Mouse (Mus musculus): Measurements from ENCODE around the gene Gm10518. TPM values are rescaled to one million over a fixed set of nuclear protein-coding genes. Genes with fewer than 3 reads are reported as not detected.

Gene Gm10518
- not detected for total RNA-seq (2021)
- long read RNA-seq, experiment 1 = 0 reads
- long read RNA-seq, experiment 2 = 0 reads

DNA sequence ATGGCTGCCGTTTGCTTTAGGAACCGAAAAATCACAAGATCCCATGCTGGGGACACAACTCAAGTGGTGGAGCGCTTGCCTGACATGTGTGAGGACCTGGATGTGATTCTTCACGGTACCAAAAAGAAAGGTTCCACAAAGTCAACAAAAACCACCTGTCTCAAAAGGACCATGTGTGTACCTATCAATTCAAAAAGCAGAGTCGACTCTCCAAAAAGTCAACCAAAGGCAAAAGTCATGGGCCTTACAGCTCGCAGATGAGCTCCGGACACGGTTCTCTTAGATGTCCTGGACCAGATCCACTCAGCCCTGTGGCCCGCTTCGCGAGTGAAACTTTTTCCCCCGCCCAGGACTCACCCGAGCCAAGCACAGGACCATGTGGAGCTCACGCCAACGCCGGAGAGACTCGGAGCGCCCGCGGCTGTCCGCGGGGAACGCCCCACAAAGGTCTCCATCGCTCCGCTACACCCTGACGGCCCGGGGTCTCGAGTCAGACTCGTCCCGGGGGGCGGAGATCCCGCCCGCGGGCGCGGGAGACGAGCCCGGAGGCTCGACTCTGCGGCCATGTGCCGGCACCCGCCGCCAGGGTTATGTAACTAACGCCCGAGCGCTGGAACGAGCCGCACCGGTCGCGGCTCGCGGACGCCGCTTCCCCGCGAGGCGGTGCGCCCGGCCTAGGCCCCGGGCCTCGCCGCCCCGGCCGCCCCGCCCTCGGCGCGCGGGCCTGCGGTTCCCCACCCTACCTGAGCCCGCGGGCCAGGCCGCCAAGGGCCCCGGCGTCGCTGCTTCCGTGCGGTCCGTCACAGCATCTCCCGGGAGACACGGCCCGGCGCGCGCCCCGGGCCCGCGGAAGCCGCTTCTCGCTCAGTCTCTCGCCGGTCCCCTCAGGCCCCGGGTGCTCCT lies at the start of gene Gm10518:
Gene Gm10518 (plus strand): TSS at position 767 of the 903 bp plus-strand sequence.
- 0 out of 2 replicates have a peak, but pooled peaks have one; percentile 6 for TF ChIP-seq CTCF (IDR thresholded peaks at IDR 0.05)
- peak within 1 kb of the TSS; percentile 99 for H3K27ac ChIP-seq
- peak within 1 kb of the TSS; percentile 89 for H3K4me3 ChIP-seq
- intact Hi-C loops (cut with DNase I) = loop anchor here (2.0 kb wide), 1 partner anchor 42 kb away; no protein-coding TSS in a partner anchor
- DNase-seq = peak; percentile 88

DNA sequence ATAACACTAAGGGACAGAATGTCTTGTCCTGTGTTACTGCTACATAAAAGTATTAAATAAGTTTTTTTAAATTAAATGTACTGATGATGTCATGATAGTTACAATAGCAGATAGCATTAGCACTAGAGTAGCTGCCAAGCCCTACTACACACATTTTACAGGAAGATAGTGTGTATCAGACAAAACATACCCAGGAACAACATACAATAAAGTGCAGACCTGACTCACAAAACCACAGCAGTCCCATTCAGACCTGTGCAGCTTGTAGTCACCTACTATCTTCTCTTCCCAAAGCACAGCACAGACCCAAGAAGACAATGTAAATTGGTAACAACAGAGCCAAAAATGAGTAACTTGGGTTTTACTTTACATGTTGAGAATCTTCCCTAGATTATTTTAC lies 46.7 kb upstream of the Gm10518 start:
- H3K4me3 ChIP-seq = no peak overlapping the region
- TF ChIP-seq CTCF (IDR thresholded peaks at IDR 0.05) = no peak
- no peak for DNase-seq
- no peak overlapping the region for H3K27ac ChIP-seq
- intact Hi-C loops (cut with DNase I) = loop anchor here (5.0 kb wide), 1 partner anchor 36 kb away; no protein-coding TSS in a partner anchor

DNA sequence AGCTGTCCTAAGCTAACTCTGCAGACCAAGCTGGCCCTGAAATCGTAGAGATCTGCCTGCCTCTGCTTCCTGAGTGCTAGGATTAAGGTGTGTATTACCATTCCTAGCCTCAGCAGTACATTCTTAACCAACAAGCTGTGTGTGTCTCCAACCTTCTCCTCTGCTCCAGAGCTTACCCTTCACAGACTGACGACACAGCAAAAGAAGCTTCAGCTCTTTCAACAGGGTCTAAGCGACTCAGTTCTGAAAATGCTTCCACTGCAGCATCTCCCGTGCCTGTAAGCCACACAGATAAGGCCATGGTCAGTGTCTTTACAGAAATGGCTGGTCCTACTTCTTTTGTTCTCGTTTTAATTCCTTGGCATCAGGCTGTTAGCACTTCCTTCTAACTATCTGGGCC lies 43.1 kb upstream of the Gm10518 start:
- DNase-seq = no peak
- H3K4me3 ChIP-seq = no peak overlapping the region
- no peak overlapping the region for H3K27ac ChIP-seq
- intact Hi-C loops (cut with DNase I) = no loop called here
- TF ChIP-seq CTCF (IDR thresholded peaks at IDR 0.05) = no peak

DNA sequence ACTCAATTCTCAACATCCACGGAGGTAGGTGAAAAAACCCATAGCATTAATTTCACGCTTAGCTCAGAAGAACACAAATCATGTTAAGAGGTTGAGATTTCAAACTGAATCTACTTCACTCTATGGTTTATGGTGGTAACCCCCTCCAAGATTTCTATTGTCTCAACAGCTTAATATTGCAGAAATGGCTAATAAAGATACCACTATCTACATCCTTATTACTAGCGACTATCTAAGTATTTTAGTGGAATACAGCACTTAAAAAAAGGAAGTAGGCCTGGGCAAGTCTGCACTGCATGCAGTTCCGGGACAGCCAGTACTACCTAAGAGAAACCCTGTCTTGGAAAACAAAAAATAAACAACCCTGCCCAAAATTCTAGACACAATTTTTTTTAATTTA lies 42.6 kb upstream of the Gm10518 start:
- TF ChIP-seq CTCF (IDR thresholded peaks at IDR 0.05) = no peak
- H3K4me3 ChIP-seq = no peak overlapping the region
- H3K27ac ChIP-seq = no peak overlapping the region
- intact Hi-C loops (cut with DNase I) = no loop called here
- DNase-seq = no peak

DNA sequence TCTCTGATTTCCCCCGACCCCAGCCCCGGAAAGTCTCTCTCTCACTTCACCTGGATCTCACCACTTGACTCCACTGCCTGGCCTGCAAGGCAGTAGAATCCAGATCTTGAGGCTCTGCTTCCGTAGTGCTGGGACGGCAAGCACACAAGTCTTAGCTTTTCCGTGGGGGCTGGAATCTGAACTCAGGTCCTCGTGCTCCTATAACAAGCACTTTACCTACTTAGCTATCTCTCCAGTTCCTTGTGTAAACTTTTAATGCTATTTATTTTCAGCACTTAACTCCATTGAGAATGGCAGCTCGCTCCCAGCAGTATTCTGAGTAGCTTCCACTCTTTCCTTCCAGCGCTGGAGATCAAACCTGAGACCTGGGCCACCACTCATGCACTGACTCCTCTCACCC lies 26.3 kb upstream of the Gm10518 start:
- TF ChIP-seq CTCF (IDR thresholded peaks at IDR 0.05) = no peak
- Histone ChIP-seq H3K27ac (no peak overlapping the region), H3K4me3 (no peak overlapping the region)
- intact Hi-C loops (cut with DNase I) = no loop called here
- no peak for DNase-seq

DNA sequence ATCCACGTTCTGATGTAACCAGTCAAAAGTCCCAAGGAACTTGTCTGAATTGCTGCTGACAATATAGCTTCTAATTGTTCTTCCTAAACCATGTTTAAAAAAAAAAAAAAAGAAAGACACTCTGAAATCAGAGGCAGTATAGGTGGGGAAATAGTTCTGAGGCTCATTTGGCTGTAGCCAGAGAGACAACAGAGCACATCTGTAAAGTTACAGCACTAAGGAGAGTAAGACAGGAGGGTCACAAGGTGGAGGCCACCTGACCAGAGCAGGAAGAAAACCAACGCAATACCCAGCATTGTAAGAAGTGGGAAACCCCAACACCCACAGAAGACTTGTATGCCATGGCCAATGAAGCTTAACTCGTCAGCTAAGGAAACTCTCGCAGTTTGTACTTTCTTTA lies 19.1 kb upstream of the Gm10518 start:
- no peak for DNase-seq
- intact Hi-C loops (cut with DNase I) = loop anchor here (10.0 kb wide), 1 partner anchor 249 kb away; no protein-coding TSS in a partner anchor
- Histone ChIP-seq H3K4me3 (no peak overlapping the region), H3K27ac (no peak overlapping the region)
- TF ChIP-seq CTCF (IDR thresholded peaks at IDR 0.05) = no peak

DNA sequence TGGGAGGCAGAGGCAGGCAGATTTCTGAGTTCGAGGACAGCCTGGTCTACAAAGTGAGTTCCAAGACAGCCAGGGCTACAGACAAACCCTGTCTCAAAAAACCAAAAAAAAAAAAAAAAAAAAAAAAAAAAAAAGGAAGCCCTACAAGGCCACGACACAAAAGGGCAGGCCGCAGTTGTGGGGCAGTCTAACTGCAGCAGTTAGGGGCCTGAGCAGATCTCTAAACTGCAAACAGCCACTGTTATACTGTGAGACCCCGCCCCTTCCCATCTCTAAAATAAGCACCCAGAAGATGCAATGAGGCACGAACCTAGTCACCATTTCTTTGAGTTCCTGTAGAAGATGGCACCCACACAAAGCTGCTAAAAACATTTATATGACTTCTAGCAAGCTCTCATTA lies 17.7 kb upstream of the Gm10518 start:
- DNase-seq = no peak
- Histone ChIP-seq H3K27ac (no peak overlapping the region), H3K4me3 (no peak overlapping the region)
- intact Hi-C loops (cut with DNase I) = loop anchor here (10.0 kb wide), 1 partner anchor 251 kb away; no protein-coding TSS in a partner anchor
- no peak for TF ChIP-seq CTCF (IDR thresholded peaks at IDR 0.05)

DNA sequence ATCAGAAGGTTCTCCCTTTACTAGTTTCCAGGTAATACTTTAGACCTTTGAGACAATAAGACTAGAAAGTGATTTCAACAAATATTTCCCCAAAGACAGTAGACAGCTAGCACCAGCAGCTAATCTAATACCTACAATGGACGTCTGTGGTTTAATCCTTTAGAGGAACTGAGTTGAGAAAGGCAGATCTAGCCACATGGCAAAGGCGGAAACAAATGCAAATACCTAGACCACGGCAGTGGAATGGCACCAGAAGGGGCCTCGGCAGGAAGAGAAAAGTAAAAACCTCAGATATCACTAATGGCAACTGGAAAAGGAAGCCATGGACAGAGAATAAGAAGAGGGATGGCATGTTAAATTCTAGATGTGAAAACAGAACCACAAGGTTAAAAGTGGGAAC lies 15.9 kb upstream of the Gm10518 start:
- intact Hi-C loops (cut with DNase I) = loop anchor here (10.0 kb wide), 1 partner anchor 252 kb away; no protein-coding TSS in a partner anchor

DNA sequence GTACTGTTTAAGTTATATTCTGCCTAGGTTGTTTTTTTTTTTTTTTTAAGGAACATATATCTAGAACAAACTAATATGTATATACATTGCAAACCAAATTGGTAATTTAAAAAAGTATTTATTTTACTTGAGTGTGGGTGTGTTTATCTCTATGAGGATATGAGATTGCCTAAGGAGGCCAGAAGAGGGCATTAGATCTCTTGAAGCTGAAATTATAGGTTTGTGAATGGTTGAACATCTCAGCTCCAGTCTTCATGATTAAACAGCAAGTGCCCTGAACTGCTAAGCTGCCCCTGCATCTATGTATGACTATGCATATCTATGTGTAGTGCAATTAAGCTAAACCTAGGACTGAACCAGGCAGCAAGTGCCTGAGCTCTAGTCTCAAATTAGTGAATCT lies 4.4 kb upstream of the Gm10518 start:
- no peak for DNase-seq
- intact Hi-C loops (cut with DNase I) = no loop called here
- peak; percentile 12; the same call in 1 of the 2 replicates for TF ChIP-seq CTCF (IDR thresholded peaks at IDR 0.05)

More for the DNA sequence above, 15.9 kb upstream of the Gm10518 start:
- Histone ChIP-seq H3K27ac (no peak overlapping the region), H3K4me3 (no peak overlapping the region)
- DNase-seq = no peak
- TF ChIP-seq CTCF (IDR thresholded peaks at IDR 0.05) = no peak

DNA sequence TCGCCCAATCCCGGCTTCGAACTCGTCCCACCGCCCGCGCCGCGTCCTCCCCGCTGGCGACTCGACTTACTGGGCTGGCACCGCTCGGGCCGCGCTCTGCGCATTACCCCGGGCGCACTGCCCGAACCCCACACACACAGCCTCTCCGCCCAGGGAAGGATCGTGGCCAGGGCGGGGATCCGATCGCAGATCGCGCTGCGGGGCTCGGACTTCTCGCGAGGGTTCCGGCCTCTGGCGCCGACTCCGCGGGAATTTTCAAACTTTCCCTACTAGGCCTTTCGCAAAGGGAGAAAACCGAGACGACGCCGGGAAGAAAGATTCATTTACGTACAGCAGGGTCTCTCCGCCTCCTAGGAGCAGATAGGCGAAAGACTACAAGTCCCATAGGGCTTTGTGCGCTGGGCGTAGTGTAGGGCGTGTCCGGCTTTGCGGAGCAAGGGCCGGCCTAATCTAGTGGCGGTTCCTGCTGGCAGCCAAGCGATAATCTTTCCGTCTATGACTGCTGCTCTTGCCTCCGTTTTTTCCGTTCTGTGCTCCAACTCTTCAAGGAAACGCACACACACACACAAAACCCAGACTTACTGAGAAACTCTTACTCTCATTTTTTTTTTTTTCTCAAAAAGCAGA lies 450 bp downstream of the Gm10518 start, which contains the start of gene Ahctf1:
Gene Ahctf1 (minus strand): TSS at position 168 of the 627 bp plus-strand sequence.
- peak within 1 kb of the TSS; percentile 99 for H3K27ac ChIP-seq
- DNase-seq = peak; percentile 99
- intact Hi-C loops (cut with DNase I) = loop anchor here (2.0 kb wide), 1 partner anchor 41 kb away; no protein-coding TSS in a partner anchor
- peak; percentile 33 for TF ChIP-seq CTCF (IDR thresholded peaks at IDR 0.05)
- H3K4me3 ChIP-seq = peak within 1 kb of the TSS; percentile 89

More for the DNA sequence above, 4.4 kb upstream of the Gm10518 start:
- Histone ChIP-seq H3K4me3 (no peak overlapping the region), H3K27ac (no peak overlapping the region)

DNA sequence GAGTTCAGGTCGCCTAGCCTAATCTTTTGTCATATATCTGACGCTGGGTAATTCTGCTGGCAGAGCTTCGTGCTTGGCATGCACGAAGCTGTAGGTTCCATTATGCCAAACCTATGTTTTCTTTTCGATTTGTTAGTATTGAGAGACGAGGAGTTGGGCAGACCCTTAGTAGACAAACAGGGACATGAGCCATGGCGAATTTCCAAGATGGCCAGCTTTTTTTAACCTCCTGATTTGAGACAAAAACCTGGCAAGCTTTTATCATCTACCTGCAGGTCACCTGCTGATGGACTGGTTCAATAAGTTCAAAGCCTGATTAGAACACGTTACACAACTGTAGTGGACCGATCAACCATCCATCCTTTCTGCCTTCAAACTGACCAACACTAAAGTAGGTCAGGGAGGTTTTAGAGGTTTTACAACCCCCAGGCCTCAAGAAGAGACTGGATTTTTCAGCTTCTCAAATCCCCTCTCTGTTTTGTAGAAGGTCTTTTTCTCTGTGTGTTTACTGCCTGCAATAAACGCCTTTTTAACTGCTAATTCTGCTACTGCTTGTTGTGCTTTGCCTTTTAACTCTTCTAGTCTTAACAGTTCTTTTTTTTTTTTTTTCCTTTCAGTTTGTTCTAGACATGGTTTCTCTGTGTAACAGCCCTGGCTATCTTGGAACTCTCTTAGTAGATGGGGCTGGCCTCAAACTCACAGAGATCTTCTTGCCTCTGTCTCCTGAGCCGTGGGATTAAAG lies 1.1 kb downstream of the Gm10518 start:
- Histone ChIP-seq H3K27ac (peak overlapping the region; percentile 99), H3K4me3 (peak overlapping the region; percentile 89)
- intact Hi-C loops (cut with DNase I) = no loop called here
- no peak for TF ChIP-seq CTCF (IDR thresholded peaks at IDR 0.05)
- no peak for DNase-seq

DNA sequence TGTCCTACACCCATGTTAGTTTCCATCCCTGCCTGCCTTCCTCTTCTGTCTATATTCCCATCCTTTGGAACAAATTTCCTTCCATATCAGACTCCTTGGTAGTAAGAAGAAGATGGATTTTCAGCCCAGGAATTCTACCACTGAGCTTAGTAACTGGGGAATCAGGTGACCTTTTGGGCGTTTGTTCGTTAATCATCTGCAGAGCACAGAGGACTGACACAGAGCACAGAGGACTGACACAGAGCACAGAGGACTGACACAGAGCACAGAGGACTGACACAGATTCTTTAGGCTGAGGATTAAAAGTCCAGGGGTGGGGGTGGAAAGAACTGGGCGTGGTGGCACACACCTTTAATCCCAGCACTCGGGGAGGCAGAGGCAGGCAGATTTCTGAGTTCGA lies 2.6 kb downstream of the Gm10518 start:
- no peak for TF ChIP-seq CTCF (IDR thresholded peaks at IDR 0.05)
- intact Hi-C loops (cut with DNase I) = no loop called here
- no peak for DNase-seq
- Histone ChIP-seq H3K27ac (no peak overlapping the region), H3K4me3 (no peak overlapping the region)
